Mouse (Mus musculus) heart, postnatal 0 days (tissue): Measurements from ENCODE around the gene Emid1. TPM values are rescaled to one million over a fixed set of nuclear protein-coding genes. Genes with fewer than 3 reads are reported as not detected.

ENCODE experiments used
- ATAC-seq: fragments of 200-750 bp; cut with Nextera tagmentation; 2 replicates; pipeline ENCODE4 v1.8.0; 2017; ENCODE audit warnings: low read depth, moderate number of reproducible peaks, moderate library complexity; ENCODE audit not compliant: insufficient read depth
- DNase-seq: peaks from one replicate; pipeline ENCODE4 v3.0.0-alpha.2; 2016; ENCODE audit warnings: low spot score
- H3K27ac ChIP-seq: fragments of 300-500 bp; sonication (generic); 2 replicates; pipeline ENCODE4 v1.5.1; 2014; ENCODE audit warnings: low read depth, mild to moderate bottlenecking
- H3K27me3 ChIP-seq: fragments of 300-500 bp; sonication (generic); 2 replicates; pipeline ENCODE4 v1.6.1; 2014; ENCODE audit warnings: low read length, mixed read lengths; ENCODE audit not compliant: control insufficient read depth, insufficient read depth
- H3K36me3 ChIP-seq: fragments of 300-500 bp; sonication (generic); replicated peaks from 2 replicates; pipeline ENCODE4 v1.6.1; 2014; ENCODE audit warnings: low read length, mixed read lengths; ENCODE audit not compliant: control insufficient read depth, insufficient read depth
- H3K4me1 ChIP-seq: fragments of 300-500 bp; sonication (generic); 2 replicates; pipeline ENCODE4 v1.6.1; 2014; ENCODE audit warnings: antibody characterized with exemption; ENCODE audit not compliant: control insufficient read depth, insufficient read depth
- H3K4me2 ChIP-seq: fragments of 300-500 bp; sonication (generic); 2 replicates; pipeline ENCODE4 v1.6.1; 2014; ENCODE audit warnings: low read depth, mild to moderate bottlenecking, low read length, moderate library complexity
- H3K4me3 ChIP-seq: fragments of 300-500 bp; sonication (generic); 2 replicates; pipeline ENCODE4 v1.5.1; 2014; ENCODE audit warnings: low read depth, low read length
- H3K9ac ChIP-seq: fragments of 300-500 bp; sonication (generic); replicated peaks from 2 replicates; pipeline ENCODE4 v1.6.1; 2014; ENCODE audit warnings: low read depth, low read length, mixed read lengths
- H3K9me3 ChIP-seq: fragments of 300-500 bp; sonication (generic); replicated peaks from 2 replicates; pipeline ENCODE4 v1.6.1; 2016; ENCODE audit warnings: low read length; ENCODE audit not compliant: control insufficient read depth
- CTCF ChIP-seq: IDR thresholded peaks from 2 replicates; pipeline ENCODE4 v1.5.1; 2016; ENCODE audit warnings: antibody characterized with exemption, control low read depth, low read depth
- EP300 ChIP-seq: IDR thresholded peaks from 2 replicates; pipeline ENCODE4 v1.6.1; 2016; ENCODE audit warnings: antibody characterized with exemption, low read depth
- WGBS: fragments of 180-500 bp; shearing (Covaris S2); extraction: QIAGEN DNeasy Blood & Tissue Kit; methylation state at CpG from one replicate; pipeline ENCODE4 v1.1.7; 2014; 5-methylcytosine and 5-hydroxymethylcytosine counted together
- polyA plus RNA-seq: library from polyadenylated mRNA; unstranded; fragments of >200 nt; fragmentation: Nextera tagmentation; extraction: Ambion mirVana; gene quantifications from 2 replicates; pipeline ENCODE4 v1.2.1, GENCODE M21; 2015
- total RNA-seq: library from RNA; depleted of rRNA; stranded (reverse); fragments of >200 nt; gene quantifications from 2 replicates; pipeline ENCODE4 v1.2.3, GENCODE M21; 2014; ENCODE audit warnings: low replicate concordance

Gene Emid1
- total and polyA plus RNA-seq, 2 experiments from 2014 or later, result 4.4 to 8.5 TPM

DNA sequence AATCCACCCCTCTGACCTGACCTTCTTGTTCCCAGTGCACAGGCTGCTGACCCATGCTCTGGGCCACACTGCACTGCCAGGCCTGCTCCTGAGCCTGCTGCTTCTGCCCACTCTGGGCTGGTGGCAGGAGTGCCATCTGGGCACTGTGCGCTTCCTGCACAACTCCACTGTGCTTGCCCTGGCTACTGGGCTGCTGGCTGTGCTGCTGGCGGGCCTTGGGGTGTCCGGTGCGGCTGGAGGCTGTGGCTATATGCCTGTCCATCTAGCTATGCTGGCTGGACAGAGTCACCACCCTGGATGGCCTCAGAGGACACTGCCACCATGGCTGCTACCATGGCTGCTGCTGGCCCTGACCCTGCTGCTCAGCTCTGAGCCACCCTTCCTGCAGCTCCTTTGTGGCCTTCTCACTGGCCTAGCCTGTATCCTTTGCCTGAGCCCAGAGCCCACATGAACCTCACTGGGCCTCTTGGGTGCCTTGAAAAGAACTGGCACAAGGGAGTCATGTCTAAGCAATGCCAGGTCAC, 48.0 kb downstream of the Emid1 start:
- TF ChIP-seq CTCF (no peak), EP300 (no peak)
- H3K4me3 ChIP-seq, result no peak overlapping the region
- H3K4me1 ChIP-seq, result peaks cover 8% of the 10 kb centered on the region; the same call in 1 of the 2 replicates
- ATAC-seq, result no peak
- H3K27me3 ChIP-seq, result no peaks in the 10 kb centered on the region
- 92% methylated on average over 4 of the region's 4 CpGs for WGBS
- H3K9ac ChIP-seq, result no peak overlapping the region
- H3K9me3 ChIP-seq, result no peaks in the 10 kb centered on the region
- no peak overlapping the region for H3K4me2 ChIP-seq
- H3K27ac ChIP-seq, result no peak overlapping the region
- H3K36me3 ChIP-seq, result peaks cover 24% of the 10 kb centered on the region; the same call in 1 of the 2 replicates
- DNase-seq, result no peak

DNA sequence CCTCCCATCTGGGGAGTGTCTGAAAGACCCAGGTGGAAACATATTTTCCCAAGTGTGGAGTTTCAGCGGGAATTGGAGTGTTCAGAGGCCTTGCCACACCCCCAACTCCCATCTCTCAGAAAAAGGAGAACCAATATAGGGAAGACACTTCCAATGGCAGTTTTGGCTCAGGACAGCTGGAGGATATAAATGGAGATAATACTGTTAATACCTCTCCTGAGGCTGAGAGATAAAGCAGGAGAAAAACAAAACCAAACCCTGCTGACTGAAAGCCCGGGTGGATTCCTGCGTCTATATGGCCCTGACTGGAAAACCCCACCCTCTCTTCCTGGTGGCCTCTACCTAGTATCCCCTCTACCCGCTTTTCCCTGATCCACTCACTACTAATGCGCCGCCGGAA, 49.7 kb downstream of the Emid1 start:
- TF ChIP-seq EP300, result no peak
- TF ChIP-seq CTCF, result no peak
- WGBS, result 80% methylated on average over 7 of the region's 7 CpGs

DNA sequence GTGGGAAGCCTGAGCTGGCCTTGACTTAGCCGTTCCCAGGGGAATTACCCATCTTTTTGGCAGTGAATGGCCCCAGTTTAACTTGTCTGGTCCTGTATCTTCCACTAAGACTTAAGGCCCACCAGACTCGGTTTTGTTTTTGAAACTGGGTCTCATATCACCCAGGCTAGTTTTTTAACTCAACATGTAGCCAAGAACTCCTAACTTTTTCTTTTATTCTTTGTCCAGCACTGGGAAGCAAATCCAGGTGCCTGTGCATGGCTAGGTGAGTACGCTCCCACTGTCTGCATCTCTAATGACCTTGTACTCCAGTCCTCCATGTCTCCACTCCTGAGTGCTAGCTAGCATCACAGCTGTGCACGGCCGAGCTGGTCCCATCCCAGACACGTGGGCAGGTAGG, 50.4 kb downstream of the Emid1 start:
- WGBS, result 79% methylated on average over 6 of the region's 6 CpGs
- DNase-seq, result no peak
- H3K27ac ChIP-seq, result no peak overlapping the region
- no peak for ATAC-seq
- no peak for TF ChIP-seq CTCF
- no peak for TF ChIP-seq EP300
- peaks cover 18% of the 10 kb centered on the region for H3K4me1 ChIP-seq
- H3K4me3 ChIP-seq, result no peak overlapping the region
- H3K4me2 ChIP-seq, result no peak overlapping the region
- H3K27me3 ChIP-seq, result no peaks in the 10 kb centered on the region
- H3K9me3 ChIP-seq, result no peaks in the 10 kb centered on the region
- H3K36me3 ChIP-seq, result peaks cover 24% of the 10 kb centered on the region; the same call in 1 of the 2 replicates
- H3K9ac ChIP-seq, result no peak overlapping the region

More for the DNA sequence above, 49.7 kb downstream of the Emid1 start:
- Histone ChIP-seq H3K36me3 (peaks cover 24% of the 10 kb centered on the region; the same call in 1 of the 2 replicates), H3K4me1 (peaks cover 10% of the 10 kb centered on the region), H3K4me2 (no peak overlapping the region), H3K4me3 (no peak overlapping the region), H3K9ac (no peak overlapping the region), H3K27ac (no peak overlapping the region), H3K27me3 (no peaks in the 10 kb centered on the region), H3K9me3 (no peaks in the 10 kb centered on the region)
- DNase-seq (no peak), ATAC-seq (no peak)

DNA sequence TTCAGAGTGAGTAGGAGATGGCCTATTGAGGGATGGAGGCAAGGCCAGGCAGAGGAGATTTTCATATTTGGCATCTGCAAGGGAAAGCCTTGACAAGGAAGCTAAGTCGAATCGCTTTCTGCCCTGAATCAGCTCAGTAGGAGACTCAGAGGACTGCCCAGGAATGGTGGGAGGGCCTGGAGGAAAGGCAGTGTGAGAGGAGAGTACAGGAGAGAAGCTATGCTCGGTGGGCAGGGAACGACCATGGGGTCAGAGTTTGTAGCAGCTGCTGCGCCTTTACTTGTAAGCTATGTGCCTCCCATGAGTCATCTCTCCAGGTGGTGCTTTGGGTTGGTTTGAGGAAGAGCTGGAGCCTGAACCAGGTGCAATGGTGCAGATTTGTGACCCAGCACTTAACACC, 51.3 kb downstream of the Emid1 start:
- H3K9ac ChIP-seq, result peak overlapping the region; percentile 96; the same call in 1 of the 2 replicates
- no peaks in the 10 kb centered on the region for H3K27me3 ChIP-seq
- peaks cover 26% of the 10 kb centered on the region for H3K4me1 ChIP-seq
- H3K36me3 ChIP-seq, result peaks cover 24% of the 10 kb centered on the region; the same call in 1 of the 2 replicates
- H3K4me3 ChIP-seq, result peak overlapping the region; percentile 95; the same call in 1 of the 2 replicates
- WGBS, result 58% methylated on average over 5 of the region's 5 CpGs
- DNase-seq (no peak), ATAC-seq (no peak)
- TF ChIP-seq EP300 (no peak), CTCF (no peak)
- H3K4me2 ChIP-seq, result peak overlapping the region; percentile 67
- no peak overlapping the region for H3K27ac ChIP-seq
- H3K9me3 ChIP-seq, result no peaks in the 10 kb centered on the region

DNA sequence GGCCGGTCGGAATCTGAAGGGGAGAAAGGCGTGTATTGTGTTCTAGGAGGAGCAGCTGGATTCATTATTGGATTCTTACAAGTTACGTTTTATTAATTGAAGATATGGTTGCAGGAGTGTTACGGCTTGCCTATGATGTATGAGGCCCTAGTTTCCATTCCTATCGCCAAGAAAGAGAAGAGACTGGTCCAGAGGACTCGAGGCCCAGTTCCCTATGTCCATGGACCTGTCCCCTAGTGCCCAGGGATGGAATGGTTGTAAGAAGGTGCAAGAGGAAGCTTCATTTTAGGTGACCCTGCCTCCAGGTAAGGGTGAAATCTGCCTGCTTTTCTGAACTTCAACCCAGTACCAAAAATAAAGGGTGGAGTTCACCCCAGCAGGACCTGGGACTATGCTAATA, 51.8 kb downstream of the Emid1 start:
- Histone ChIP-seq H3K27me3 (no peaks in the 10 kb centered on the region), H3K4me2 (peak overlapping the region; percentile 67), H3K36me3 (peaks cover 24% of the 10 kb centered on the region; the same call in 1 of the 2 replicates), H3K9me3 (no peaks in the 10 kb centered on the region), H3K27ac (peak overlapping the region; percentile 95), H3K9ac (peak overlapping the region; percentile 96), H3K4me3 (peak overlapping the region; percentile 95), H3K4me1 (peaks cover 28% of the 10 kb centered on the region)
- no peak for DNase-seq
- WGBS, result under 1% methylated on average over 7 of the region's 7 CpGs
- no peak for ATAC-seq
- TF ChIP-seq CTCF (no peak), EP300 (no peak)

DNA sequence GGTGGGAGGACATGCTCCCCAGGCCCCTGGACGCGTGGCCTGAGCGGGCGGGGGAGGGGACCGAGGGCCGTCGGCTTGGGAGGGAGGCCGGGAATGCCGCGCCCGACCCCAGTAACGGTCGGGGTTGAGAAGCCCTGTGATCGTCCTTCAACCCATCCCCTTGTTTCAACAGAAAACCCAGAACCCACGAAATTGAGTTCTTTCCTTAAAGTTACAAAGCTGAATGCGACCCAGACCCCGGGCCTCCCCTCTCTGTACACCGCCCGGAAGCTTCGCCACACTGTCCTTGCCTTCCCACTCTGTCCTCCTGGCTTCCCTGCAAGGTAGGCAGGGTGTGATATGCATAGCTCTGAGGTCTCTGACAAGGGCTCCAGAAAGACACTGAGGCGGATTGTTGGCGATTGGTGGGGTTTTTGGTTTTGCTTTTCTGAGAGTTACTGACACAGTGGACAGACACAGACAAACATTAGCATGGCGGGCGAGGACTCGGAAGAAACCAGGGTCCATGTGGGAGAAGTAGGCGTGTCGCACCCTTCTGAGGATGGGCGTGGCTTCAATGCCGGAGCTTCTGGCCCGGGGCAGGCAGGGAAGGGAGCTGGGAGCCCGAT, 52.4 kb downstream of the Emid1 start:
- Histone ChIP-seq H3K27ac (peak overlapping the region; percentile 95), H3K36me3 (peaks cover 19% of the 10 kb centered on the region; the same call in 1 of the 2 replicates), H3K9me3 (no peaks in the 10 kb centered on the region), H3K9ac (peak overlapping the region; percentile 96), H3K4me1 (peaks cover 28% of the 10 kb centered on the region), H3K27me3 (no peaks in the 10 kb centered on the region), H3K4me2 (peak overlapping the region; percentile 67), H3K4me3 (peak overlapping the region; percentile 95)
- peak; percentile 71 for ATAC-seq
- peak; percentile 90 for DNase-seq
- TF ChIP-seq EP300 (no peak), CTCF (no peak)
- under 1% methylated on average over 30 of the region's 31 CpGs for WGBS
